Mouse (Mus musculus) left cerebral cortex, postnatal 10 days (tissue): Measurements from ENCODE around the gene Rpl13a. TPM values are rescaled to one million over a fixed set of nuclear protein-coding genes. Genes with fewer than 3 reads are reported as not detected.
"Not testable (repeated sequence)": the region's sequence is repeated elsewhere in the genome, so short reads cannot be mapped to it uniquely, and the experiment has no call there.

Source experiments
- DNase-seq, 2 experiments: peaks; one replicate each; pipeline ENCODE4 v3.0.0; 2021 to 2022; ENCODE audit warnings: low spot score in 2 of 2, mixed read lengths in 1 of 2; ENCODE audit errors: extremely low spot score in 1 of 2
- intact Hi-C: fragments of 180-260 bp; cut with DNase I; formaldehyde crosslinking; loops from one replicate; pipeline ENCODE4 v1.15.1; 2025
- total RNA-seq, 2 experiments: library from RNA; stranded (reverse); gene quantifications; 2 replicates each; pipeline ENCODE4 v1.2.3; 2021

Rpl13a gene
- total RNA-seq, 2 experiments from 2014 or later, result 739 TPM

DNA sequence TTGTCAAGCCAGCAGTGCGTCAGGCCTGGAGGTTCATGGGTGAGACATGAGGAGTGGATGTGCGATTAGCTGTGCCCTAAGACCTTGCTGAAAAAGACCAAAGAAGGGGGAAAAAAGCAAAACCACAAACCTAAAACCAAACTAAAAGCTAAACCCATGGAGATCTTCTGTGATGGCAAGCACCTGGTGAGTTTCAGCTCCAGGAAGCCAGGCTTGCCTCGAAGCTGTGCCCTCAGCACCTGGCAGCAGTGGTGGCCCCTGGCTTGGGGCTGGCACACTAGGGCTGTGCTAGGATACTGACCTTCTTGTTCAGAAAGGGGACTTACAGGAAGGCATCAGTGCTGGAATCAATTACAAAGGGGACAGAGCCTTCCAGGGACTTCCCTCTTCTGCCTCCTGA is 12.8 kb upstream of the Rpl13a start:
- no peak for DNase-seq
- intact Hi-C loops, result no loop called here

DNA sequence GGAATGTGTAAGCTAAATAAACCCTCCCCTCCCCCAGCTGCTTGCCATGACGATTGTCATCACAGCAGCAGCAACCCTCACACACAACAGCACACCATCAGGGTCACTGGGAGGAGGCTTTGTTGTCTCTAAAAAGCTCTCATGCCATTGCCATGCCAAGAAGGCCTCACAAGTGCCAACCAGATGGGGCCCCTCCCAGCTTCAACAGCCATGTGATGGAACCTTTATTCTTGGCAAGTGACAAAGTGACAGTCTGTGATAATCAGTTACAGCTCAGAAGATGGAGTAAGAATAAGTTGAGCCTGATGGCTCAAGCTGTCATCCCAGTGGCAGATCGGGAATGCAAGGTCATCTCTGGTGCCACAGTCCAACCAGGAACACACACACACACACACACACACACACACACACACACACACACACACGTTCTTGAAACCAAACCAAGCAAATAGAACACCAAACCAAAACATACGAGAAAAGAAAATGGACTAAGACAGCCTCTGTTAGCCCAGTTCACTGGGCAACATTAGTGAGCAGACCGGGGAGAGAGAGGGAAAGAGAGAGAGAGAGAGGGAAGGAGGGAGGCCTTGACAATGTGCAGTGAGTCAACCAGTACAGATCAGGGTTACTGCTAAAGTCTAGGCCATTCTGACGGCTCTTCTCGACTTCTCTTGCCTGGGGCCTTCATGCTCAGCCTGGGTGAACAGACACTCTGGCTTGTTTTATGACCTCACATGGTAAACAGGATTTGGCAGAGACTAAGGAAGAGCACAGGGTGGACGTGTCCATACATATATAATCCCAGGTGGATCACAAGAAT is 11.6 kb upstream of the Rpl13a start:
- no peak for DNase-seq
- intact Hi-C loops, result no loop called here

DNA sequence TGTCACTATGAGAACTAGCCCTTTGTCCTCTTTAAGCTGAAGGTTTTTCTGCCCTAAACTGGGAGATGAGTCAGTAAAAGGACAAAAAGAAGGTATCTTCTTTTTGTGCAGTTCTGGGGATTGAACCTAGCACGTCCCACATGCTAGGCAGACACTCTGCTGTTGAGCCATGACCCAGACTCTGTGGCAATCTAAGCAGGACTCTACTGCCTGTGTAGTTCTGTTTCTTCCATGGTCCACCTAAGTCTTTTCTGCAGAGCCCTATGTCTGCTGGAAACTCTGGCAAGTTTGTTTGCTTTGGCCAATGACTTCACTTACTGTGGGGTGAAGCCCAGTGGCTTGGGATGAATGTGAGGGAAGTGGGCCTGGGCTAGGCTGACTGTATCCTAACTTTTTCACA is 9.8 kb upstream of the Rpl13a start:
- no peak for DNase-seq
- intact Hi-C loops, result no loop called here

DNA sequence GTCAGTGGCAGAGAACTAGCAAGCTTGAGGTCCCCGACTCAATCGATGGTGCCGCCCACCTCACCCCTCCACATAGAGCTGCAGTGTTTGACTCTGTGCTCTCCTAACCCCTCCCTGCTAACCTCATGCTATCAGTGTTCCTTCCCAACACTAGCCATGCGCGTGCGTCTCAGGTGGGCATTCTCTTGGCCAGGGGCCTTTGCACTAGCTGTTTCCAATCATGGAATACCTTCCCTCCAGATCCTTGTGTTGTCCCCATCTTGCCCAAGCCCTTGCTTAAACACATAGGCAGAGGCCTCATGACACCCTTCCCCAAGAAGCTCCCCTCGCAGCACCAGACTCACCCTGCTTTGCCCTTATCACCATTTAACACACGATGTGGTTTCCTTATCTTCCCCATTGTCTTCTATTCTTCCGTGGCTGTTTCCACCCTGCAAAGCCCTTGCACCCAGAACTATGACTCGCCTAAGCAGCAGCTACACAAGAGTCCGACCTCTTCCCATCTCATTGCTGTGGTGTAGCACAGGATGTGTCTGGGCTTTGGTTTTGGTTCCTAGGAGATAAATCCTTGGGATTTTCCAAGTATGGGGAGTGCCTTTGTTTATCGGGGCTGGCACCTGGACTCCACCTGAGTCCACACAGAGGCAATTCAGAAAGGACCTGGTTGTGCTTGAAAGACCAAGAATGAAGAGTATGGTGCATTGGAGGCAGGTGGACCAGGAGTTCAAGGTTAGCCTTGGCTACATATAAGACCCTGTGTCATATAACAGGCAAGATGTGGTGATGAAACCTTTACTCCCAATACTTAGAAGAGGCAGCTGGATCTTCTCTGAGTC is 8.8 kb upstream of the Rpl13a start:
- intact Hi-C loops, result no loop called here

DNA sequence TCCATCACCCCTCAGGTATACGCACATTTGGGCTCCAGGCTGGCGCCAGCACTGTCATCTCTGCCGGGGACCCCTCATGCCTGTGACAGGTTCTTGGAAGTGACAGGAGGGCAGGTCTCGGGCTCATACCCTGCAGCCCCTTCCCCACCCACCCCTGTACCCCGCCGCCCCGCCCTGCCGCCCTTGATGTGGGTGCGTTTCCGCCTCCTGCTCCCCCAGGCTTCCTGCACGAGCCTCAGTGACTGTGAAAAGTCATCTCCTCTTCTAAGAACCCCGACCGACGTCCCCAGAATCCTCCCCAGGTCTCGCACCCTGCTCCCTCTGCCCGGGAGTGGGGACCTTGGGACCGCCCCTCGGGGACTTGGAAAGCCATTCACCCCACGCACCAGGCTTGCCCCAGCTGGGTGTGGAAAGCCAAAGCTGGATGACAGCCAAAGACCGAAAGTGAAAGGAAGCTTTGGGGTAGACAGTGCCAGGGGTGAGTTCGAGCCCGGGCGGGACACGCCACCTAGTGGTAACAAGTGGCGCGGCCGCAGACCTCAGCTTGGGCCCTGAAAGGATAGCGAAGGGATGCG is 7.5 kb upstream of the Rpl13a start, which contains the start of the genes Gm45713 and Flt3l:
Gene Gm45713 (minus strand): TSS at position 239 of the 575 bp plus-strand sequence.
Gene Flt3l (minus strand): TSS at position 440 of the 575 bp plus-strand sequence.
- DNase-seq, result peak; percentile 83 to 91
- intact Hi-C loops, result no loop called here

More for the DNA sequence above, 8.8 kb upstream of the Rpl13a start:
- no peak for DNase-seq

DNA sequence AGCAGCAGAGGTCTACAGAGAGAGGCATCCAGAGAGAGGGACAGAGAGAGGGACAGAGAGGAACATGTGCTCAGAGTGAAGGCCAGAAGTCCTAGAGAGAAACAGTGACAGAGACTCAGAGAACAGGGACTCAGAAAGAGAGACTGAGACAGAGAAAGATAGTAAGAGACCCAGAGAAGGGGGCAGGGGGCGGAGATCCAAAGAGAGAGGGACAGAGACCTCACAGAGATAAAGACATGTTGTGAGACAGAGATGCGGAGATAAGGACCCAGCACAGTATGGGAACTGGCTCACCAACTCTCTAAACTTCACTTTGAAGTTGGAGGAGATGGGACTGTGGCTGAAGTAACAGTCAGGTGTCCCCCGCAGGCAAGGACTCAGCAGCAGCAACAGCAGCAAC is 6.8 kb upstream of the Rpl13a start:
- intact Hi-C loops, result no loop called here
- no peak for DNase-seq

DNA sequence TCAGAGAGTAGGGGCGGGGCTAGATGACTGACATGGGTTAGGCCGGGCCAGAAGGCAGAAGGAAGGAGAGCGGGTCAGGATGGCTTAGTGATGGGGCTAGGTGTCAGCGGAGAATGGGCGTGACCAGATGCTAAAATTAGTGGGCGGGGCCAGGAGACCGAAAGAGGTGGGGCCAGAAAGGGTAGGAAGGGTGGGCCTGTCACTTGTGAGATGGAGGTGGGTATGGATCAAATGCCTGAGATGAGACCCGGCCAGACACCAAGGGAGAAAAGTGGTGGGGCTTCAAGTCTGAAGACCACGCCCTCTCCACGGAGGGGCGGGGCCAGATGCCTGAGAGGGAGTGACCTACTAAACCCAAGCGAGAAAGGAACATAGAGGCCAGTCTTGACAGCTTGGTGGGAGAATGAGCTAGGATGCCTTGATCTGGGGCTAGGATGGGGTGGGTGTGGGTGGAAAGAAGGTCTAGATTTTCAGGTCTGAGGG is 6.0 kb upstream of the Rpl13a start:
- intact Hi-C loops, result no loop called here
- peak in 1 of 2 experiments; percentile 58 for DNase-seq

DNA sequence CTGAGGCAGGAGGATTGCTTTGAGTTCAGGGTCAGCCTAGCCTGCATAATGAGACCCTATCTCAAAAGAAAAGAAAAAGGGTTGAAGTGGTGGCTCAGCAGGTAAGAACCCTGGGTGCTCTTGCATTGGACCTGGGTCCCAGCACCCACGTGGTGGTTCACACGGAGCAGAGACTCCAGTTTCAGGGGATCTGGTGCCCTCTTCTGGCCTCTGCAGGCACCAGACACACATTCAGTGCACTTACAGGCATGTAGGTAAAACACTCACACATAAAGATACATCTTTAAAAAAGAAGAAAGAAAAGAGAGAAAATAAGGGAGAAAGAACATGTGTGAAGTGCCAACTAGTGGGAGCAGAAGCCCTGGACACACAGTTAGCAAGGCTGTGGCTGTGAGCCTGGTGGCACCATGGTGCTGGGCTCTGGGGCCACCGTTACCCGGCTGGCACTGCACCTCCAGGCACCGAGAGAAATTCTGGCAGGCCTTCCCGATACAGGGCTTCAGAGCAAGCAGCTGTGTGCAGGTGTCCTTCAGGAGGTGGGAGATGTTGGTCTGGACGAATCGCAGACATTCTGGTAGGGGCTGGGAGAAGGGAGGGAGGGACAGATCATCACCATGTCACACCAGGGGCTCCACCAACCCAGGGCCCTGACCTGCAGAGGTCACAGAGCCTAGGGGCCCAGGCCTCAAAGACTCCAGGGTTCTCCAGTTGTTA is 5.0 kb upstream of the Rpl13a start:
- no peak for DNase-seq
- intact Hi-C loops, result no loop called here

DNA sequence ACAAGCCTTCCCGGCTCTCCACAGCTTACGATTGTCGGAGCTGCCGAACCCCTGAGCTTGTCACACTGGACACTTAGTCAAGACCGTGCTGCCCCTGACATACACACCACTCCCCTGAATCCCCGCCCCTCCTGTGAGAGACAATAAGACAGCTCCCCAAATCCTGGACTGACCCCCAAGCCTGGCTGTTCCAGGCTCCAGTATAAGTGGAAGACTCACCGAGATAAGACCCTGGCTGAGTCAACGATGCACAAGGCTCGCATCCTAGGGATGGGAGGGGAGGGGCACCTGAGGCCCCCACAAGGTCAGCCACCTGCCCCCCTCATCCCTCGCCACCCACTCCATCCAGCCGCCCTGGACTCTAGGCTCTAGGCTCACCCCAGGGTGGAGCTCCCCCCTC is 3.3 kb upstream of the Rpl13a start:
- intact Hi-C loops, result no loop called here
- no peak for DNase-seq

DNA sequence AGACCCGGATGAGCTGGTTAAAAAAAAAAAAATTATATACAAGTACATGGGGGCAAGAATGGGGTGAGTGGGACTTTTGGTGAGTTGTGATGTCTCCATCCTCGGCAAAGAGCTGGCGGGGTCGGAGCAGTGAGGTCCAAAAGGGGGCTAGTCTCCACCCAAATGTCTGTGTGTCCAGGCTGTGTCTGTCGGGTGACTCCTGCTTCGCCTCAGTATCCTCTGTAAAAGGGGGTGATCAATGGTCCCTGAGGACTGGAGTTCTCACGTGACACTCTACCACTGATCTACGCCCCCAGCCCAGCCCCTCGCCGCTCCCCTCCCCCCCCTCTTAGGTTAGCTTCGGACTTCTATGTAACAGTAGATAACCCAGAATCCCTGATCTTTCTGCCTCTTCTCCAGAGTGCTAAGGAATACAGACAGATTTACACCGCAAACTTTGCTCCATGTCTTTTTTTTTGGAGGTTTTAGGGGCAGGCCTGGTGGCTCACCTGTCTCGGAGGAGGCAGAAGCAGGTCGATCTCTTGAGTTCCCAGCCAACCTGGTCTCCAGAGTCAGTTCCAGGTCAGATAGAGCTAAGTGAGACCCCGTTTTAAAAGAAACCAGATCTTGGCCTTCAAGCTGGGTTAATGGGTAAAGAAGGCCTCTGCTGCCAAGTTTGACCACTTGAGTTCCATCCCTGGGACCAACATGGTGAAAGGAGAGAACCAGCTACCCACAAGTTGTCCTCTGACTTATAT is 1.4 kb upstream of the Rpl13a start:
- DNase-seq, result no peak
- intact Hi-C loops, result loop anchor here (5.0 kb wide), 1 partner anchor 48 kb away; no protein-coding TSS in a partner anchor

DNA sequence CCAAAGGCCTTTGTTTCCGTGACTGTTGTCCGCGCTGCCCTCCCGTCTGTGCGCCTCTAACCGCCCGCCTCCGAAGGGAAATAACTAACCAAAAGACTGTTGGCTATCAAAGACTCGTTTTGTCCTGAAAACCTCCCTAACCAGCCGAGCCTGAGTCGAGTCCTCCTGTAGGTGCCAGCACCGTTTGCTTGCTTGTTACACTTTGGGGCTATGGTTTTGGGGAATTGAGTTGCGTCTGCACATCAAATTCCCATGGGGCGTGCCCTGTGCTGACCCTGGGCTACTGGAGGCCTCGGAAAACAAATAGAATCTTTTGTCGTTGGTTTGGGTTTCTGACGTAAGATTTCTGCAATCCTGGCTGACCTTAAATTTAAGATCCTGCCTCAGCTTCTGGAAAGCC is 757 bp upstream of the Rpl13a start:
- intact Hi-C loops, result loop anchor here (5.0 kb wide), 1 partner anchor 47 kb away; no protein-coding TSS in a partner anchor
- peak in 1 of 2 experiments; percentile 64 for DNase-seq

DNA sequence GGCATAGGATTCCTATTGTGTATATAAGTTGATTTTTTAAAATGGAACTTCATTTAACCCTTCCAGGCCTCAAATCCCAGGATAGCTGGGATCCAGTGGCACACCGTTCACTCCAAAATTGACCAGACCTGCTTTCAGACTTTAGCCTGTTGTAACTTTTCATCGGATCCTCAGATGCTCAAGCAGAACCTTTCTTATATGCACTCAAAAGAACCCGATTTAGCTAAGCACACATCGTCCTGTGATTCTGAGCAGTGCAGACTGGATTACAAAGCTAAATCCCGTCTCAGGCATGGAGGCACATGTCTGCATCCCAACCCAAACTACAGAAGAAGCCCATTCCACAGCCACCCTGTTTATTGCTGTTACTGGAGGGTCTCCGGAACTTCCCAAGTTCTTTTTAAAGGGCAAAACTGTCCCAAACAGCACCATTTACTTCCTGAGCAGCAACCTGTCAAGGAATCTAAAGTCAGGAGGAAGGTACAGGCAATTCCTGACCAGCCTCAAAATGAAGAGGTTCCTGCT is 799 bp downstream of the Rpl13a start:
- intact Hi-C loops, result loop anchor here (5.0 kb wide), 1 partner anchor 45 kb away; no protein-coding TSS in a partner anchor
- no peak for DNase-seq

DNA sequence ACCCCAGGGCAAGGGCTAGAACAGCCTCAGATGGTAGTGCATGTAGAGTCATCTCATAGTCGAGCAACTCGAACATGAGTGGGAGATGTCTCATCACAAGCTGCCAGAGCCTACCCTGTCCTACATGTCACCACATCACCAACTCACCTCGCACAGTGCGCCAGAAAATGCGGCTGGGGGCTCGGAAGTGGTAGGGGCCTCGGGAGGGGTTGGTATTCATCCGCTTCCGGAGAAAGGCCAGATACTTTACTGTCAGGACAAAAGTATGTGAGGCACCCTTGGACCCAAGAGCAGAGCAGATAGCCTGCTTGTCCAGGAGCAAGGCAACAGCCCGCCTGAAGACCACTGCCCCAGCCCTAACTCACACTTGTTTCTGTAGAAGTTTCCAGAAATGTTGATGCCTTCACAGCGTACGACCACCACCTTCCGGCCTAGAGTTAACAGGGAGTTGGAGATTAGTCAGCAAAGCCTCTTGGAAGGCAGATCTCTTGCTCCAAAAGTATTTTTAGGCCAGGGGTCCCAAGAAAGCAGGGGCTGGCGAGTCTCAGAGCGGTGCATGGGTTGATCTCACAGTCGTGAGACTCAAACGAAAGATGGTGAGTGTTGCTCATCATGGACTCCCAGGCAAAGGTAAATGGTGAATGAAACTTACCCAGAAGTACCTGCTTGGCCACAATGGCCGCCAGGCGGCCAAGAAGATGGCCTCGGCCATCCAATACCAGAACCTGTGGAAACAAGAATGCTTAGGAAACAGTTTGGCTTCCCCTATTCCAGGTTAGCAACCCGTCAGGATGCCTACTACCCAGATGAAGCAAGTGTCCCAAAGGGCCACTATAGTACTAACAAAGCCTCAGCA is 1.5 kb downstream of the Rpl13a start:
- intact Hi-C loops, result loop anchor here (5.0 kb wide), 1 partner anchor 45 kb away; no protein-coding TSS in a partner anchor
- no peak for DNase-seq

DNA sequence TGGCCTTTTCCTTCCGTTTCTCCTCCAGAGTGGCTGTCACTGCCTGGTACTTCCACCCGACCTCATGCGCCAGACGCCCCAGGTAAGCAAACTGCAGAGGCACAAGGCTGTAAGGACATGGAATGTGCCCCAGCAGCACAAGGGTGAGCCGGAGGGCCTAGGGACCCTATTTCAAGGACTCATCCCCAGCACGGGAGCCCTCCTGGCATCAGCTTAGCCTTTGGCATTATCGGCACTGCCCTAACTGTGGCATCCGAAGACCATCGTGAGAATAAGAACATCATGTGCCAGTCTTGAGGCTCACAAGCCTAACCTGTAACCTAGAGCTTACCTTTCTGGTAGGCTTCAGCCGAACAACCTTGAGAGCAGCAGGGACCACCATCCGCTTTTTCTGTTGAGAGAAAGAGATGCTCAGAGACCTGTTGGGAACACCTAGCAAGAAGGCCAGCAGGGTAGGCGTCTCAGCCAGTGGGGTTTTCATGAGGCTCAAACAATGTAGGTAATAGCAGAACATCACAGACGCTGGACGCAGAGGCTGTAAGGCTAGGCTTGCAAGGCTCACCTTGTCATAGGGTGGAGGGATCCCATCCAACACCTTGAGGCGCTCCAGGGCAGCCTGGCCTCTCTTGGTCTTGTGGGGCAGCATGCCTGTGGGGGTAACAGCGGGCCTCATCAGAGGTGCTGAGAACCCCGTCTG is 2.3 kb downstream of the Rpl13a start:
- DNase-seq, result no peak
- intact Hi-C loops, result loop anchor here (5.0 kb wide), 1 partner anchor 44 kb away; no protein-coding TSS in a partner anchor

DNA sequence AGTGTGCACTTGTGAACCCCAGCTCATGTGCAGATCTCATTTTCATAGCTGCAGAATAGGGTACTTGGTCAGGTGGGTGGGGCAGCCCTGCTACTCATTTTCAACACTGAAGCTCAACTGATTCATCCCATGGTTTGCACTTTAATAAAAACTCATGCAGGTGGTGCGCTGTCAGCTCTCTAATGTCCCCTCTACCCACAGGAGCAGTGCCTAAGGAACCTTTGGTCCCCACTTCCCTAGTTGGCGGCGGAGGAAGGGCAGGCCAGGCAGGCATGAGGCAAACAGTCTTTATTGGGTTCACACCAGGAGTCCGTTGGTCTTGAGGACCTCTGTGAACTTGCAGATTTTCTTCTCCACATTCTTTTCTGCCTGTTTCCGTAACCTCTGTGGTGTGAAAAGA is 2.9 kb downstream of the Rpl13a start:
- intact Hi-C loops, result loop anchor here (5.0 kb wide), 1 partner anchor 43 kb away; no protein-coding TSS in a partner anchor

DNA sequence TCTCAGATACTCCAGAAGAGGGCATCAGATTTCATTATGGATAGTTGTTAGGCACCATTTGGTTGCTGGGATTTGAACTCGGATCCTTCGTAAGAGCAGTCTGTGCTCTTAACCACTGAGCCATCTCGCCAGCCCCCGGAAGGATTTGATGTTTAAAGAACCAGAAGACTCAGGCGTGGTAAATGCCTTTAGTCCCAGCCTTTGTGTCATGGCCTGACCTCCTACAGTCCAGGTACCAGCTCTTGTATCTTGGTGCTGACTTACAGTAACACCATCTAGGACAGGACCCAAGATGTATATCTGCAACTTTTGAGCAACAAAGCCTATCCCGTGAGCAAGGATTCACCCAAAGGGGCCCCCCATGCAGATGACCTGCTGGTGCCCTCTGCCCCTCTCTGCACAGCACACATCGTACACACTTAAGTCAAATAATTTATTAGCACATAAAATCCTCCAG is 3.4 kb downstream of the Rpl13a start:
- intact Hi-C loops, result loop anchor here (5.0 kb wide), 1 partner anchor 43 kb away; no protein-coding TSS in a partner anchor
- no peak for DNase-seq

More for the DNA sequence above, 2.9 kb downstream of the Rpl13a start:
- not testable (repeated sequence) for DNase-seq
